Mouse (Mus musculus) liver, postnatal 0 days (tissue): Measurements from ENCODE around the gene Dock6.

ENCODE experiments used
- CTCF ChIP-seq: sonication (generic); IDR thresholded peaks from 2 replicates; pipeline ENCODE4 v1.5.1; 2016; ENCODE audit warnings: antibody characterized with exemption, low read depth
- EP300 ChIP-seq: IDR thresholded peaks from 2 replicates; pipeline ENCODE4 v1.6.1; 2016; ENCODE audit warnings: antibody characterized with exemption, low read depth, mild to moderate bottlenecking

DNA sequence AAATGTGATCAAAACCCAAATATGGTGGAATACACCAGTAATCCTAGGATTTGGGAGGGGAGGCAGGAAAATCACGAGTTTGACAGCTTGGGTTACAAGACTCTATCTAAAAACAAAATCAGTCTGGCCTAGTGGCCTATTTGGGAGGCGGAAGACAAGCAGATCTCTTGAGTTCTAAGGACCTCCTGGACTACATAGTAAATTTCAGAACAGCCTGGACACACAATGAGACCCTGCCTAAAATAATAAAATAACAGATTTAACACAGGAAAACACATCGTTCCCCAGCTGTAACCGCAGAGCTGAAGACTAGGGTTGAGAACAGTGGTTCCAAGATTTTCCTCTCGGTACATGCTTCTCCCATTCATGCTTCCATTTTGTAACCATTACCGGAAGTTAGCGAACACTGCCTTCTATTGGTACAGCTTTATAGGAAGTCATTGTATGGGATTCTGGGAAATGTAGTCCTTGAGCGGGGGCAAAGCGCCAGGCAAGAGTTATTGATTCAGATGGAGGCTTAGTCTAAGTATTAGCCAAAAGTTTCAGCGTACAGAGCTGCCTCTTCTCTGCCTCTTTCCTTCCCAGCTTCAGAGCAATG lies 48.9 kb upstream of the Dock6 start:
- TF ChIP-seq CTCF (peak; percentile 39), EP300 (no peak)
